Mouse (Mus musculus) kidney, postnatal 14 days (tissue): ENCODE data around the gene Smyd3.

Experiments
- DNase-seq: peaks from one replicate; pipeline ENCODE4 v3.0.0; 2022; ENCODE audit warnings: mixed read lengths

Smyd3 gene

GRCm38 (mm10) chr1:179004133-179004866 lies 513.5 kb downstream of the Smyd3 start:
- no peak for DNase-seq

- no peak for DNase-seq
These were observed 514.3 kb downstream of the Smyd3 start for GRCm38 (mm10) chr1:179003406-179004132.

GRCm38 (mm10) chr1:178999876-179000528 lies 517.8 kb downstream of the Smyd3 start:
- DNase-seq = no peak

- DNase-seq = peak; percentile 14
These were observed 520.0 kb downstream of the Smyd3 start for GRCm38 (mm10) chr1:178997870-178998269.

- no peak for DNase-seq
These were observed 523.6 kb downstream of the Smyd3 start for GRCm38 (mm10) chr1:178994263-178994662.

GRCm38 (mm10) chr1:178992503-178992902 lies 525.3 kb downstream of the Smyd3 start:
- peak; percentile 25 for DNase-seq

- DNase-seq = no peak
These were observed 526.4 kb downstream of the Smyd3 start for GRCm38 (mm10) chr1:178991470-178991869.

GRCm38 (mm10) chr1:178991045-178991444 lies 526.8 kb downstream of the Smyd3 start:
- no peak for DNase-seq

- DNase-seq = no peak
These were observed 528.4 kb downstream of the Smyd3 start for GRCm38 (mm10) chr1:178989485-178989884.

- peak; percentile 63 for DNase-seq
These were observed 529.7 kb downstream of the Smyd3 start for GRCm38 (mm10) chr1:178988176-178988575.

GRCm38 (mm10) chr1:178981641-178982040 lies 536.2 kb downstream of the Smyd3 start:
- DNase-seq = no peak

GRCm38 (mm10) chr1:178980185-178980584 lies 537.7 kb downstream of the Smyd3 start:
- no peak for DNase-seq

- no peak for DNase-seq
These were observed 539.1 kb downstream of the Smyd3 start for GRCm38 (mm10) chr1:178978617-178979245.

GRCm38 (mm10) chr1:178972055-178972454 lies 545.8 kb downstream of the Smyd3 start:
- DNase-seq = no peak

GRCm38 (mm10) chr1:178961661-178962060 lies 556.2 kb downstream of the Smyd3 start:
- DNase-seq = no peak

- DNase-seq = peak; percentile 74
These were observed 557.8 kb downstream of the Smyd3 start for GRCm38 (mm10) chr1:178960015-178960559.

GRCm38 (mm10) chr1:178958641-178959040 lies 559.2 kb downstream of the Smyd3 start:
- no peak for DNase-seq

- DNase-seq = no peak
These were observed 564.9 kb downstream of the Smyd3 start for GRCm38 (mm10) chr1:178952910-178953309.

- DNase-seq = no peak
These were observed 575.4 kb downstream of the Smyd3 start for GRCm38 (mm10) chr1:178942251-178942963.

GRCm38 (mm10) chr1:178940353-178940752 lies 577.5 kb downstream of the Smyd3 start:
- no peak for DNase-seq

GRCm38 (mm10) chr1:178936976-178937375 lies 580.9 kb downstream of the Smyd3 start:
- DNase-seq = no peak

GRCm38 (mm10) chr1:178936457-178936856 lies 581.4 kb downstream of the Smyd3 start:
- peak; percentile 21 for DNase-seq
